ENCODE assay signal across 11 mouse cellular contexts in genomic region chr7:142341564-142342246, GRCm38 (mm10). TPM values are rescaled to one million over a fixed set of nuclear protein-coding genes. Genes with fewer than 3 reads are reported as not detected.
DNase-seq lines count a peak whose midpoint lies in the region; ATAC-seq and TF ChIP-seq lines count a peak whose summit lies in the region.
"Had no signal": no experiment of that assay in that cellular context is flagged by ENCODE, and none has a peak within 500 bp of the region (broad histone marks: within the 10 kb centered on the region; RNA-seq: fewer than 3 reads in every experiment).

No protein-coding gene starts in this region.

- H3K9ac ChIP-seq in hindbrain, postnatal 0 days (replicated peaks; ENCODE audit: low read length) = no peak overlapping the region

- TF ChIP-seq CTCF in hindbrain, postnatal 0 days (IDR thresholded peaks at IDR 0.05; ENCODE audit: low read depth) = no peak
- TF ChIP-seq CTCF in left cerebral cortex, adult 2 months (IDR thresholded peaks at IDR 0.05) = no peak

- no peaks in the 10 kb centered on the region for H3K36me3 ChIP-seq in hindbrain, embryonic 10.5 days
- no peaks in the 10 kb centered on the region for H3K36me3 ChIP-seq in hindbrain, postnatal 0 days (ENCODE audit: insufficient read depth, low read length)
- no peaks in the 10 kb centered on the region for H3K36me3 ChIP-seq in macrophage (ENCODE audit: inconsistent target)

- ATAC-seq in hindbrain, postnatal 0 days = no peak

- no peak for DNase-seq in hindbrain, embryonic 10.5 days (ENCODE audit: low spot score)
- DNase-seq in hindbrain, postnatal 0 days (ENCODE audit: low spot score) = no peak
- peak; percentile 65 for DNase-seq in urinary bladder, postnatal 14 days (ENCODE audit: low spot score)
- DNase-seq in urinary bladder, postnatal 10 days (ENCODE audit: low spot score) = no peak
- peak; percentile 71 for DNase-seq in thymus, postnatal 4 days
- no peak for DNase-seq in frontal cortex, postnatal 25 days (ENCODE audit: low spot score in 2 of 2)
- DNase-seq in left cerebral cortex, adult 2 months (ENCODE audit: extremely low spot score in 1 of 2, low spot score in 2 of 2) = no peak
- DNase-seq: gastrocnemius, postnatal 10 days; kidney, adult 11 months had no signal

- no peak overlapping the region for H3K4me2 ChIP-seq in hindbrain, postnatal 0 days (ENCODE audit: low read depth, low read length)

- 81% methylated on average over 10 of the region's 10 CpGs for WGBS in hindbrain, embryonic 10.5 days
- 77% methylated on average over 10 of the region's 10 CpGs for WGBS in hindbrain, postnatal 0 days
- WGBS in macrophage (ENCODE audit: missing documents) = 80% methylated on average over 10 of the region's 10 CpGs

- no peaks in the 10 kb centered on the region for H3K79me2 ChIP-seq in macrophage (ENCODE audit: inconsistent target)

- 0 out of 2 replicates have a peak, but pooled peaks cover 6% of the 10 kb centered on the region for H3K4me1 ChIP-seq in hindbrain, embryonic 10.5 days (replicated peaks)
- H3K4me1 ChIP-seq in hindbrain, postnatal 0 days (ENCODE audit: insufficient read depth, low read length) = no peaks in the 10 kb centered on the region

- H3K27ac ChIP-seq in hindbrain, embryonic 10.5 days = peak overlapping the region; percentile 29; the same call in 1 of the 2 replicates
- no peak overlapping the region for H3K27ac ChIP-seq in hindbrain, postnatal 0 days
- peak overlapping the region; percentile 16 for H3K27ac ChIP-seq in macrophage
- H3K27ac ChIP-seq in left cerebral cortex, adult 2 months = no peak overlapping the region

- H3K9me3 ChIP-seq in hindbrain, embryonic 10.5 days = no peaks in the 10 kb centered on the region
- no peaks in the 10 kb centered on the region for H3K9me3 ChIP-seq in hindbrain, postnatal 0 days (ENCODE audit: low read length)

- no peaks in the 10 kb centered on the region; the same call in 1 of the 2 replicates for H3K27me3 ChIP-seq in hindbrain, embryonic 10.5 days (ENCODE audit: insufficient read depth, poor library complexity, severe bottlenecking)
- no peaks in the 10 kb centered on the region for H3K27me3 ChIP-seq in hindbrain, postnatal 0 days (ENCODE audit: insufficient read depth, low read length)

- intact Hi-C loops in left cerebral cortex, adult 2 months (cut with DNase I) = no loop called here

- H3K4me3 ChIP-seq in hindbrain, embryonic 10.5 days = no peak overlapping the region
- H3K4me3 ChIP-seq in hindbrain, postnatal 0 days (ENCODE audit: low read length) = no peak overlapping the region
- H3K4me3 ChIP-seq in macrophage (ENCODE audit: inconsistent target) = no peak overlapping the region
- no peak overlapping the region for H3K4me3 ChIP-seq in left cerebral cortex, adult 2 months

RNA-seq across cellular contexts. Expression of gene Ifitm10, which starts 31.8 kb away (rescaled TPM):
- 0.63 and 1.1 TPM in 2 replicates for polyA plus RNA-seq in hindbrain, embryonic 10.5 days (2016; fragmentation: Nextera tagmentation; extraction: Ambion mirVana)
- 22.7 and 25.4 TPM in 2 replicates for total RNA-seq in hindbrain, postnatal 0 days (2014; rRNA removed)
- 17.2 and 19.9 TPM in 2 replicates for polyA plus RNA-seq in hindbrain, postnatal 0 days (2015; fragmentation: Nextera tagmentation; extraction: Ambion mirVana)
- total RNA-seq in macrophage (2018; cell fraction: chromatin; rRNA removed) = 10 to 100 TPM in 3 of 26 experiments, 1 to 10 TPM in 19, under 1 TPM in 1, not detected in 3; 0.98 to 27.8 (median 5.1) TPM
- total RNA-seq in macrophage (2018; cell fraction: cytosol; rRNA removed) = under 1 TPM in 22 of 26 experiments, not detected in 4; 0.15 to 0.51 (median 0.27) TPM
- total RNA-seq in macrophage (2018; cell fraction: nucleus; rRNA removed) = 1 to 10 TPM in 13 of 26 experiments, under 1 TPM in 3, not detected in 10; 0.36 to 7.0 (median 1.5) TPM
- polyA plus RNA-seq in macrophage (2018) = not detected in 3 replicates
- 10 to 100 TPM; 31.4 to 36.1 TPM for total RNA-seq in left cerebral cortex, adult 2 months (2021)

RNA-seq across cellular contexts. Expression of gene Krtap5-4, which starts 38.4 kb away (rescaled TPM):
- polyA plus RNA-seq in hindbrain, embryonic 10.5 days (2016; fragmentation: Nextera tagmentation; extraction: Ambion mirVana) = not detected in 2 replicates
- not detected in 2 replicates for total RNA-seq in hindbrain, postnatal 0 days (2014; rRNA removed)
- not detected in 2 replicates for polyA plus RNA-seq in hindbrain, postnatal 0 days (2015; fragmentation: Nextera tagmentation; extraction: Ambion mirVana)
- not detected for total RNA-seq in macrophage (2018; cell fraction: chromatin; rRNA removed)
- total RNA-seq in macrophage (2018; cell fraction: cytosol; rRNA removed) = not detected
- total RNA-seq in macrophage (2018; cell fraction: nucleus; rRNA removed) = not detected
- not detected in 3 replicates for polyA plus RNA-seq in macrophage (2018)
- not detected for total RNA-seq in left cerebral cortex, adult 2 months (2021)
- total RNA-seq: gastrocnemius, postnatal 10 days; neutrophil, adult 5-6 weeks had no signal

RNA-seq across cellular contexts. Expression of gene Gm49369, which starts 40.8 kb away (rescaled TPM):
- 1.5 TPM in 1 of 2 replicates, not detected in the other for polyA plus RNA-seq in hindbrain, embryonic 10.5 days (2016; fragmentation: Nextera tagmentation; extraction: Ambion mirVana)
- 1.0 TPM in 1 of 2 replicates, not detected in the other for total RNA-seq in hindbrain, postnatal 0 days (2014; rRNA removed)
- 2.1 and 2.9 TPM in 2 replicates for polyA plus RNA-seq in hindbrain, postnatal 0 days (2015; fragmentation: Nextera tagmentation; extraction: Ambion mirVana)
- total RNA-seq in macrophage (2018; cell fraction: chromatin; rRNA removed) = 100 to 1,000 TPM in 23 of 26 experiments, 10 to 100 TPM in 3; 37.2 to 835 (median 160) TPM
- 1,000 to 10,000 TPM in 19 of 26 experiments, 100 to 1,000 TPM in 4, 10 to 100 TPM in 3; 38.7 to 4,200 (median 1,875) TPM for total RNA-seq in macrophage (2018; cell fraction: cytosol; rRNA removed)
- 1,000 to 10,000 TPM in 23 of 26 experiments, 100 to 1,000 TPM in 3; 416 to 4,630 (median 2,489) TPM for total RNA-seq in macrophage (2018; cell fraction: nucleus; rRNA removed)
- polyA plus RNA-seq in macrophage (2018) = 9.6 to 6,145 TPM (median 21.2 TPM) in 3 replicates
- 1 to 10 TPM; 4.3 to 4.5 TPM for total RNA-seq in left cerebral cortex, adult 2 months (2021)

RNA-seq across cellular contexts. Expression of gene Krtap5-1, which starts 44.8 kb away (rescaled TPM):
- not detected in 2 replicates for polyA plus RNA-seq in hindbrain, embryonic 10.5 days (2016; fragmentation: Nextera tagmentation; extraction: Ambion mirVana)
- total RNA-seq in hindbrain, postnatal 0 days (2014; rRNA removed) = not detected in 2 replicates
- polyA plus RNA-seq in hindbrain, postnatal 0 days (2015; fragmentation: Nextera tagmentation; extraction: Ambion mirVana) = not detected in 2 replicates
- not detected for total RNA-seq in macrophage (2018; cell fraction: chromatin; rRNA removed)
- not detected for total RNA-seq in macrophage (2018; cell fraction: cytosol; rRNA removed)
- not detected for total RNA-seq in macrophage (2018; cell fraction: nucleus; rRNA removed)
- polyA plus RNA-seq in macrophage (2018) = not detected in 3 replicates
- total RNA-seq in left cerebral cortex, adult 2 months (2021) = not detected
- total RNA-seq: gastrocnemius, postnatal 10 days; neutrophil, adult 5-6 weeks had no signal

RNA-seq across cellular contexts. Expression of gene Ctsd, which starts 46.1 kb away (rescaled TPM):
- 159 and 198 TPM in 2 replicates for polyA plus RNA-seq in hindbrain, embryonic 10.5 days (2016; fragmentation: Nextera tagmentation; extraction: Ambion mirVana)
- total RNA-seq in hindbrain, postnatal 0 days (2014; rRNA removed) = 638 and 755 TPM in 2 replicates
- polyA plus RNA-seq in hindbrain, postnatal 0 days (2015; fragmentation: Nextera tagmentation; extraction: Ambion mirVana) = 400 and 402 TPM in 2 replicates
- total RNA-seq in macrophage (2018; cell fraction: chromatin; rRNA removed) = 1,000 to 10,000 TPM in 10 of 26 experiments, 100 to 1,000 TPM in 16; 173 to 1,536 (median 811) TPM
- over 10,000 TPM in 18 of 26 experiments, 1,000 to 10,000 TPM in 8; 7,525 to 19,600 (median 11,156) TPM for total RNA-seq in macrophage (2018; cell fraction: cytosol; rRNA removed)
- over 10,000 TPM in 1 of 26 experiments, 1,000 to 10,000 TPM in 25; 1,185 to 10,670 (median 7,045) TPM for total RNA-seq in macrophage (2018; cell fraction: nucleus; rRNA removed)
- 15,815 to 17,787 TPM (median 16,857 TPM) in 3 replicates for polyA plus RNA-seq in macrophage (2018)
- 100 to 1,000 TPM; 304 TPM for total RNA-seq in left cerebral cortex, adult 2 months (2021)

Comparison
In these comparisons a context has a peak if more than half of its experiments do, and no peak if none do; other contexts are left out.
1. DNase-seq: peak in urinary bladder, postnatal 14 days (single experiment) and thymus, postnatal 4 days (single experiment); none in hindbrain, embryonic 10.5 days (single experiment), hindbrain, postnatal 0 days (single experiment), urinary bladder, postnatal 10 days (single experiment), frontal cortex, postnatal 25 days (0 of 2) and left cerebral cortex, adult 2 months (0 of 2).
2. H3K27ac ChIP-seq: peak in hindbrain, embryonic 10.5 days (single experiment) and macrophage (single experiment); none in hindbrain, postnatal 0 days (single experiment) and left cerebral cortex, adult 2 months (single experiment).